Mouse (Mus musculus): Measurements from ENCODE around the gene Nrap.

- TF ChIP-seq CTCF (IDR thresholded peaks at IDR 0.05; ENCODE audit: low read depth) (no peak), EP300 (IDR thresholded peaks at IDR 0.05; ENCODE audit: low read depth) (no peak)
Observed at GRCm38 (mm10) chr19:56291898-56292297, 97.9 kb downstream of the Nrap start.
